Mouse (Mus musculus) hematopoietic stem cell, adult 5-6 weeks (primary cell): Measurements from ENCODE around the gene BC028528. TPM values are rescaled to one million over a fixed set of nuclear protein-coding genes. Genes with fewer than 3 reads are reported as not detected.
"Not testable (repeated sequence)": the region's sequence is repeated elsewhere in the genome, so short reads cannot be mapped to it uniquely, and the experiment has no call there.

ENCODE experiments used
- ATAC-seq, 2 experiments: fragments of 125-278 bp in 1 of 2; replicated peaks in 1 of 2; 2 replicates each; pipeline ENCODE4 v1.8.0; 2016 to 2017; ENCODE audit warnings: inconsistent platforms in 2 of 2, mild to moderate bottlenecking in 2 of 2, moderate number of reproducible peaks in 2 of 2, low read depth in 1 of 2, moderate TSS enrichment in 1 of 2; ENCODE audit not compliant: low FRiP score in 2 of 2, poor library complexity in 2 of 2, severe bottlenecking in 2 of 2, insufficient read depth in 1 of 2, low TSS enrichment in 1 of 2
- total RNA-seq: library from RNA; stranded (forward); fragments of 172-1452, 232-1000 nt; gene quantifications from 2 replicates; pipeline ENCODE4 v1.2.3, GENCODE M21; 2017

The BC028528 gene
- total RNA-seq, 1 experiment from 2014 or later, result 119 TPM

- no peak for ATAC-seq
Observed at GRCm38 (mm10) chr3:95860323-95860722, 31.5 kb downstream of the BC028528 start.

DNA sequence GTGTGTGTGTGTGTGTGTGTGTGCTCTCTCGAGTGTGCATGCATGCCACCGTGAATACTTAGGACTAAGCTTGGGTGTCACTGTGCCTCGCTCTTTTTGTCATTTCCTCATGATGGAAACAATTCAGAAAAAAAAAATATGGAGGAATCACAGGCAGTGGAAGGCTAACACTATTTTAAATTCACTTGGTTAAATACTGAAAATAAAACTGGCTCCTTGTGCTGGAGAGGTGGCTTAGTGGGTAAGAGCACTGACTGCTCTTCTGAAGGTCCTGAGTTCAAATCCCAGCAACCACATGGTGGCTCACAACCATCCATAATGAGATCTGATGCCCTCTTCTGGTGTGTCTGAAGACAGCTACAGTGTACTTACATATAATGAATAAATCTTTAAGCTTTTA lies 33.5 kb downstream of the BC028528 start:
- ATAC-seq, result not testable (repeated sequence)

- not testable (repeated sequence) for ATAC-seq
Observed at GRCm38 (mm10) chr3:95857050-95857449, 34.8 kb downstream of the BC028528 start.

DNA sequence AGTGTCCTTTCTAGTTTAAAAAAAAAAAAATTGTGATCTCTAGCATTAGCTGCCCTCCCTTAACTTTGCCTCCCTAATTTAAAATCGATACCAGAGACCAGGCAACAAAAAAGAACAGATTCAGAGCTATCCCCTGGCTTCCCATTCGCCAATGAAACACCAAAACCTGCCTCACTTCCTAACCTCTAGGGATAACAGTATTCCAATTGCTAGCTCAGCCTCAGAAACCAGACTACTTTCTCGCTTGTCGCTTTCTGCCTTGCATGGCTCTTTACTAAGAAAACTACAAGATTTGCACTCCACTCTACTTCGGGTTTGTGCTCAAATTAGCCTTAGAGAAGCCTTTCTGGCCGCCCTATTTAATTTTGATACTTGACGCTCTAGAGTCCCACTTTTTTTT lies 35.7 kb downstream of the BC028528 start:
- no peak for ATAC-seq

GRCm38 (mm10) chr3:95855502-95856089 lies 36.2 kb downstream of the BC028528 start, which contains the start of gene Prpf3:
TSS of gene Prpf3 (minus strand) at chr3:95855885.
- peak; percentile 92 to 98 for ATAC-seq

GRCm38 (mm10) chr3:95851317-95851716 lies 40.5 kb downstream of the BC028528 start:
- no peak for ATAC-seq

- ATAC-seq, result no peak
Observed at GRCm38 (mm10) chr3:95850611-95851010, 41.2 kb downstream of the BC028528 start.

DNA sequence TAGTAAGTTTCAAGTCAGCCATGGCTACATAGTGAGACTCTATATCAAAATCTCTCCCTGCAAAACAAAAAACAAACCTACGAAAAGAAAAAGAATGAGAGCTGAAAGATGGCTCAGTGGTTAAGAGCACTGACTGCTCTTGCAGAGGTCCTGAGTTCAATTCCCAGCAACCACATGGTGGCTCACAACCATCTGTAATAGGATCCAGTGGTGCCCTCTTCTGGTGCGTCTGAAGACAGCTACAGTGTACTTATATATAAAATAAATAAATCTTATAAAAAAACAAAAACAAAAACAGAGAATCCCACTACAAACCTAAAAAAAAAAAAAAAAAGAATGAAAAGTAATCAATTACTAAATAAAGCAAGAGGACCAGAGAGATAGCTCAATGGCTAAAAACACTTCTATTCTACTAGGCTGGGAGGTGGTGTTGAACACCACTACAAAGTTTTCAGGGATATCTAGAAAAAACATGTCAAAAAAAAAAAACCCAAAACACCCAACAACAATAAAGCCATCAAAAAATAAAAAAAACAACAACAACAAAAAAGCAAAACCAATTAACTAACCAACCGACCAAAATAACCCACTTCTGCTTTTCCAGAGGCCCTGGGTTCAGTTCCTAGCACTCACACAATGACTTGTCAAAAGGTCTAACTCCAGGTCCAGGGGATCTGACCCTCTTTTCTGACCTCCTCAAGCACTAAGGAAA lies 49.1 kb downstream of the BC028528 start:
- no peak for ATAC-seq

GRCm38 (mm10) chr3:95839250-95839649 lies 52.6 kb downstream of the BC028528 start:
- ATAC-seq, result no peak

Other genes starting within 250 kb of the BC028528 start
- 285 and 320 TPM in 2 replicates for gene Mcl1, start 233.2 kb downstream of the BC028528 start, total RNA-seq
- gene Adamtsl4, start 204.1 kb downstream of the BC028528 start, total RNA-seq, result 0.13 TPM in 1 of 2 replicates, not detected in the other
- 0.75 and 4.1 TPM in 2 replicates for gene Ecm1, start 152.4 kb downstream of the BC028528 start, total RNA-seq
- 44.8 and 45.2 TPM in 2 replicates for gene Tars2, start 131.8 kb downstream of the BC028528 start, total RNA-seq
- 30.7 and 32.6 TPM in 2 replicates for gene Rprd2, start 73.1 kb downstream of the BC028528 start, total RNA-seq
- 42.8 and 46.1 TPM in 2 replicates for gene Prpf3, start 36.1 kb downstream of the BC028528 start, total RNA-seq
- 215 and 264 TPM in 2 replicates for gene Mrps21, start 20.5 kb downstream of the BC028528 start, total RNA-seq
- gene Ciart, start 9.8 kb downstream of the BC028528 start, total RNA-seq, result 9.3 and 15.3 TPM in 2 replicates
- 22.3 and 28.0 TPM in 2 replicates for gene Aph1a, start 2.0 kb upstream of the BC028528 start, total RNA-seq
- not detected in 2 replicates for gene Car14, start 12.7 kb upstream of the BC028528 start, total RNA-seq
- 228 and 484 TPM in 2 replicates for gene Anp32e, start 37.2 kb upstream of the BC028528 start, total RNA-seq
- gene Plekho1, start 104.0 kb upstream of the BC028528 start, total RNA-seq, result 37.5 and 41.6 TPM in 2 replicates
- gene Vps45, start 166.5 kb upstream of the BC028528 start, total RNA-seq, result 14.0 and 29.1 TPM in 2 replicates
- gene Otud7b, start 212.5 kb upstream of the BC028528 start, total RNA-seq, result 24.3 and 34.7 TPM in 2 replicates